Mouse (Mus musculus) G1E (cell line): Measurements from ENCODE around the gene Tmcc3. TPM values are rescaled to one million over a fixed set of nuclear protein-coding genes. Genes with fewer than 3 reads are reported as not detected.

Experiments
- ATAC-seq: 2 replicates; pipeline ENCODE4 v1.8.0; 2016; ENCODE audit warnings: mild to moderate bottlenecking; ENCODE audit not compliant: insufficient number of reproducible peaks, poor library complexity, low FRiP score, severe bottlenecking; ENCODE audit errors: extremely low read depth
- DNase-seq: peaks from one replicate; pipeline ENCODE4 v3.0.0; 2012; ENCODE audit warnings: low spot score
- H3K27me3 ChIP-seq: 2 replicates; pipeline ENCODE4 v1.6.1; 2012; ENCODE audit warnings: mild to moderate bottlenecking, low read length, inconsistent platforms; ENCODE audit not compliant: insufficient read depth
- H3K36me3 ChIP-seq: replicated peaks from 2 replicates; pipeline ENCODE3; 2012; ENCODE audit warnings: mild to moderate bottlenecking, inconsistent platforms
- H3K4me1 ChIP-seq: 2 replicates; pipeline ENCODE4 v1.6.1; 2012; ENCODE audit warnings: low read depth, low read length, inconsistent platforms, mixed read lengths; ENCODE audit not compliant: insufficient read depth
- H3K4me3 ChIP-seq: 2 replicates; pipeline ENCODE4 v1.5.1; 2012; ENCODE audit warnings: low read depth, mild to moderate bottlenecking, inconsistent platforms, low read length, moderate library complexity, mixed read lengths
- H3K9me3 ChIP-seq: replicated peaks from 2 replicates; pipeline ENCODE4 v1.6.1; 2012; ENCODE audit warnings: inconsistent platforms
- CTCF ChIP-seq: IDR thresholded peaks from 2 replicates; pipeline ENCODE4 v1.5.1; 2012; ENCODE audit warnings: low read depth, low read length, inconsistent platforms, mixed read lengths
- GATA1 ChIP-seq: IDR thresholded peaks from 2 replicates; pipeline ENCODE4 v1.6.1; 2012; ENCODE audit warnings: borderline replicate concordance, low read length, inconsistent platforms, mixed read lengths
- GATA2 ChIP-seq: IDR thresholded peaks from 2 replicates; pipeline ENCODE4 v1.6.1; 2012; ENCODE audit warnings: low read depth, low read length, inconsistent platforms, borderline replicate concordance
- POLR2AphosphoS5 ChIP-seq: IDR thresholded peaks from 2 replicates; pipeline ENCODE4 v1.6.1; 2012; ENCODE audit warnings: low read depth, low read length, inconsistent platforms; ENCODE audit not compliant: insufficient replicate concordance
- TAL1 ChIP-seq: conservative IDR thresholded peaks from 2 replicates; pipeline ENCODE4 v1.6.1; 2012; ENCODE audit warnings: low read depth, low read length, inconsistent platforms, mixed read lengths
- polyA plus RNA-seq: library from polyadenylated mRNA; stranded (reverse); fragments of >175 nt; gene quantifications from 2 replicates; pipeline ENCODE4 v1.2.3, GENCODE M21; 2012
- total RNA-seq, 2 experiments: library from RNA; stranded (forward) in 1 of 2; stranded (reverse) in 1 of 2; fragments of 200-1000 nt in 1 of 2; fragments of >200 nt in 1 of 2; fragmentation: Nextera tagmentation in 1 of 2; gene quantifications; 2 replicates each; pipeline ENCODE4 v1.2.3; 2014 to 2017

Gene Tmcc3
- total and polyA plus RNA-seq, 3 experiments, result 3.3 to 15.6 (median 8.1) TPM

- no peak for ATAC-seq
Observed at GRCm38 (mm10) chr10:94562188-94562587, 250.4 kb downstream of the Tmcc3 start.

GRCm38 (mm10) chr10:94562991-94563390 is 251.2 kb downstream of the Tmcc3 start:
- peaks cover 12% of the 10 kb centered on the region for H3K36me3 ChIP-seq
- no peak overlapping the region for H3K4me3 ChIP-seq
- DNase-seq (no peak), ATAC-seq (no peak)
- H3K9me3 ChIP-seq, result no peaks in the 10 kb centered on the region
- H3K27me3 ChIP-seq, result no peaks in the 10 kb centered on the region
- TF ChIP-seq TAL1, result no peak
- no peak for TF ChIP-seq GATA1
- TF ChIP-seq POLR2AphosphoS5, result no peak
- TF ChIP-seq GATA2, result no peak
- TF ChIP-seq CTCF, result no peak
- H3K4me1 ChIP-seq, result peaks cover 32% of the 10 kb centered on the region

More at GRCm38 (mm10) chr10:94562188-94562587, 250.4 kb downstream of the Tmcc3 start:
- no peak overlapping the region for H3K4me3 ChIP-seq
- DNase-seq, result no peak
- H3K4me1 ChIP-seq, result peaks cover 28% of the 10 kb centered on the region
- TF ChIP-seq GATA1, result no peak
- TF ChIP-seq GATA2, result no peak
- TF ChIP-seq TAL1, result no peak
- no peak for TF ChIP-seq POLR2AphosphoS5
- TF ChIP-seq CTCF, result no peak
- no peaks in the 10 kb centered on the region for H3K9me3 ChIP-seq
- peaks cover 13% of the 10 kb centered on the region for H3K36me3 ChIP-seq
- no peaks in the 10 kb centered on the region for H3K27me3 ChIP-seq

GRCm38 (mm10) chr10:94565410-94566221 is 253.9 kb downstream of the Tmcc3 start:
- Histone ChIP-seq H3K36me3 (peaks cover 24% of the 10 kb centered on the region), H3K9me3 (no peaks in the 10 kb centered on the region), H3K4me1 (peaks cover 39% of the 10 kb centered on the region), H3K4me3 (no peak overlapping the region), H3K27me3 (no peaks in the 10 kb centered on the region)
- DNase-seq, result peak; percentile 16
- TF ChIP-seq GATA2 (no peak), TAL1 (no peak), CTCF (no peak), GATA1 (no peak), POLR2AphosphoS5 (no peak)
- ATAC-seq, result peak; percentile 88

GRCm38 (mm10) chr10:94566222-94566868 is 254.6 kb downstream of the Tmcc3 start:
- peaks cover 24% of the 10 kb centered on the region for H3K36me3 ChIP-seq
- H3K4me1 ChIP-seq, result peaks cover 36% of the 10 kb centered on the region
- H3K27me3 ChIP-seq, result no peaks in the 10 kb centered on the region
- H3K4me3 ChIP-seq, result no peak overlapping the region
- DNase-seq (no peak), ATAC-seq (no peak)
- TF ChIP-seq TAL1, result no peak
- no peak for TF ChIP-seq POLR2AphosphoS5
- TF ChIP-seq GATA2, result no peak
- TF ChIP-seq GATA1, result no peak
- TF ChIP-seq CTCF, result no peak
- no peaks in the 10 kb centered on the region for H3K9me3 ChIP-seq

GRCm38 (mm10) chr10:94567251-94567650 is 255.5 kb downstream of the Tmcc3 start:
- H3K36me3 ChIP-seq, result peaks cover 27% of the 10 kb centered on the region
- no peak for ATAC-seq
- no peak for DNase-seq
- TF ChIP-seq CTCF (no peak), POLR2AphosphoS5 (no peak), GATA1 (no peak), TAL1 (no peak), GATA2 (no peak)
- no peaks in the 10 kb centered on the region for H3K9me3 ChIP-seq
- H3K4me3 ChIP-seq, result no peak overlapping the region
- peaks cover 38% of the 10 kb centered on the region for H3K4me1 ChIP-seq
- H3K27me3 ChIP-seq, result no peaks in the 10 kb centered on the region

- Histone ChIP-seq H3K4me1 (peaks cover 41% of the 10 kb centered on the region), H3K9me3 (no peaks in the 10 kb centered on the region), H3K4me3 (no peak overlapping the region), H3K27me3 (no peaks in the 10 kb centered on the region), H3K36me3 (peaks cover 30% of the 10 kb centered on the region)
- no peak for TF ChIP-seq POLR2AphosphoS5
- TF ChIP-seq TAL1, result no peak
- TF ChIP-seq CTCF, result no peak
- TF ChIP-seq GATA1, result no peak
- TF ChIP-seq GATA2, result no peak
- DNase-seq (no peak), ATAC-seq (no peak)
Observed at GRCm38 (mm10) chr10:94567915-94568314, 256.2 kb downstream of the Tmcc3 start.
